Mouse (Mus musculus): ENCODE results near the gene Rbm14.

Gene Rbm14

DNA sequence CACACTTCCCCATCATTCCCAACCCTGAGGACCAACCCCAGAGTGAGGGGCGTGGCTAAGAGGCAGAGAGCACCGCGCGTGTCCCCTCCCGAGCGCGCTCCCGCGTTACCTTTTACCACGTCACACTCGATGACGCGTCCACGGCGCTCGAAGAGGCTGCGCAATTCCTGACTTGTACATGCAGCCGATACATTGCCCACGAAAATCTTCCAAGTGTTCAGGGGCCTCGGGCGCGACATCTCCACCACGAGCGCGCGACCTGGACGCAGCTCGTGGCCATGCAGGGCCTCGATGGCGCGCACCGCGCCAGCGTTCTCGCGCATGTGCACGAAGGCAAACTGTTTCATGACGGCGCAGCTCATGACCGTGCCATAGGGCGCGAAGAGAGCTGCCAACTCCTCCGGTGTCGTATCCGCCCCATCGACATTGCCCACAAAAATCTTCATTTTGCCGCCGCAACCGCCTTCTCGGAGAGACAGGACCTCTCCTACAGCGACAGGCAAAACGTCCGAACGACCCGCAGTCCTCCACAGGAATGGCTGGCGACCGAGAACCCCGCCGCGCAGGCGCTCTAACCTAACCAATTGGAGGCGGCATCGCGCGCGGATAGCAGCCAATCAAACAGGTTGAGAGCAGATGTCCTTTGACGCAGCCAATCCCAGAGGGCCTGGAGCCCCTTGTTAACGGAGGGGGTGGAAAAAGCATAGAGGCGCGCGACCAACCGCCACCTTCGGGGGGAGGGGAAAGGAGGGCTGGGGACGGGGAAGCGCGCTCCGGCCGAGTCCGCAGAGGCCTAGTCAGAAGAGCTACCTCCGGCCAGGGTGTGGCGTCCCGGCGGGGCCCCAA, at the start of gene Rbm14, which contains the start of gene Gm21992:
Gene Rbm14, minus strand, starts transcription at position 572 of the 846 bp plus-strand sequence.
Gene Gm21992, minus strand, starts transcription at position 550 of the 846 bp plus-strand sequence.
- DNase-seq: peak; percentile 99

DNA sequence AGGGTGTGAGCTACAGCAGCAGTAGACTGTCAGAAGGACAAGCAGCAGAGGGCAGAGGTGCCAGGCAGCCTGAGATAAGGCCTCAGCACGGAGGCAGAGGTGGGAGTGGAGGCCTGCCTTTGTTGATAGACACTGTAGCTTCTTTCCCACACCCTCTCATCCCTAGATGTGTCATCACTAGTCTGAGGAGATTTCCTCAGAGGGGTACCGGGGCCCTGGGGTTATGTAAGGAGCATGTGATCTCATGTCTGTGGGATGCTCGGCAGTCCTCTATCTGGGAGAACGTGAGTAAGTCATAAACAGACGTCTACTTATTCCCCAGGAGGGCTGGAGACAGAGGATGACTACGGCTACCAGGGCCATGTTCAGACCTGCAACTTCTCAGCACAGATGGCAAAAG, 47.6 kb upstream of the Rbm14 start:
- peak; percentile 62 for DNase-seq

DNA sequence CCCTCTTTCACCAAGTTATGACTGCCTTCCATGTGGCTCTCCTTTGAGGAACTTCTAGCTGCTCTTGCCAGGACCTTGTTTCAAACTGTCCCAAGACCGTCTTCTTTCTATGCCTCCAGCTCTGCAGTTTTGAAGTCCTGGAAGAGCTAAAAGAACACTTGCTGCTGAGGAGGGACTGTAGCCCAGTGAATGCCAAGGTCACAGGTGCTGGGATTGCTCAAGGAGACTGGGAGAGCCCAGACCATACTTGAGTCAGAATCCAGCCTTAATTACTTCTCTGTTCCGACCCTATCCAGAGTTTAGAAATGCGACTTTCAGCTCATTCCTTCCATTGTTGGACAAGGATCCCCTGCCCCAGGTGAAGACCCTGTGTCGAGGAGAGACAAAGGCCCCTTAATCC, 44.5 kb upstream of the Rbm14 start:
- no peak for DNase-seq

GRCm38 (mm10) chr19:4855470-4855820, 44.0 kb upstream of the Rbm14 start:
- DNase-seq: no peak

GRCm38 (mm10) chr19:4854552-4855469, 43.4 kb upstream of the Rbm14 start, which contains the start of gene Ctsf:
Gene Ctsf (plus strand): TSS chr19:4855130.
- peak; percentile 92 for DNase-seq

DNA sequence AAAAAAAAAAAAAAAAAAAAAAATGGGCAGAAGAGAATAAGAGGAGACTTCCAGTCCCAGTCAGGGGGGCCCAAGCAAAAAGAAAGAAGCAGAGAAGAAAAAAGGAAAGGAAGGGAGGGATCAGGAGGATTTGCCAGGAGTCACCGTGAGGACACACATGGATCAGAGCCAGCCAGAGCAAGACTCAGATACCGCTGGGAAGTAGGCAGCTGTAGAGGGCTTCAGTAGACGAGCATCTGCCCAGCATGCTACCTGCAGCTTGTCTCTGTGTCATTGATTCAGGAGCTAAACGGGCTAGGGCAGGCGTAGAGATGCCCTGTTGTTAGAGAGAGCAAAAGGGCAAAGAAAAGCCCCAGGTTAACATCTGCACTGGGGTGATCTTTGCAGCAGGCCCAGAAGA, 38.8 kb upstream of the Rbm14 start:
- no peak for DNase-seq

- no peak for DNase-seq
Measured at GRCm38 (mm10) chr19:4849800-4850199, 38.4 kb upstream of the Rbm14 start.

- no peak for DNase-seq
Measured at GRCm38 (mm10) chr19:4847490-4847889, 36.1 kb upstream of the Rbm14 start.

DNA sequence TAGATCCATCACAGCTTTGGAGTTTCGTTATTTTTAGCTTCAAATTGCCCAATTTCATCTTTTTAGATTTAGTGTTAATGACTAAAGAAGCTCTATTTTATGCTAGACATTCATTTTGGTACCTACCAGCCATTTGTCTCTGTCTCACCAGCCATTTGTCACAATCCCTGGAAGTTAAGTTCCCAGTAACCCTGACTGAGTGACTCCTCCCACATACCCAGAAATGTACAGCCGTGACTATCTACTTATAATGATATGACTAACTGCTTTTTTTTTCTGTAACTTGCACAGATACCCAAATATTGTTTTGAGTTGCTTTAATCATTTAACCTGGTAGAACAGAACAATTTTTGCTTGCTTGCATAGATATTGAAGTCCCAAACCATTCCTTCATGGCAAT, 34.4 kb upstream of the Rbm14 start:
- no peak for DNase-seq

DNA sequence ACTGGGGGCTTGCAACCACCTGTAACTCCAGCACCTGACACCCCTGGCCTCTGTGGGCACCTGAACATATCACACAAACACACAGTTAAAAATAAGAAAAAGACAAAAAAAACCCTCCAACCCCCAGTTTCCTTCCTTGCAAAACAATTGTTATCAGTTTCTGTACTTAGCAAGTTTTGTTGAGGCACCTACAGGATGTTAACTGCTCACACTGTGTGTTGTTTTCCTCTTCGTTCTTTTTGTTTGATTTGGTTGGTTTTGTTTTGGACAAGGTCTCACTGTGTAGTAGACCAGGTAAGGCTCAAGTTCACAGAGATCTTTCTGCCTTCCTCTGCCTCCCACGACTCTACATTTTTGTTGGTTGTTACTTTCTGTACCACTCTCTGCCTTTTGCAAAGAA, 31.2 kb upstream of the Rbm14 start:
- no peak for DNase-seq

GRCm38 (mm10) chr19:4840848-4841247, 29.4 kb upstream of the Rbm14 start:
- DNase-seq: no peak

DNA sequence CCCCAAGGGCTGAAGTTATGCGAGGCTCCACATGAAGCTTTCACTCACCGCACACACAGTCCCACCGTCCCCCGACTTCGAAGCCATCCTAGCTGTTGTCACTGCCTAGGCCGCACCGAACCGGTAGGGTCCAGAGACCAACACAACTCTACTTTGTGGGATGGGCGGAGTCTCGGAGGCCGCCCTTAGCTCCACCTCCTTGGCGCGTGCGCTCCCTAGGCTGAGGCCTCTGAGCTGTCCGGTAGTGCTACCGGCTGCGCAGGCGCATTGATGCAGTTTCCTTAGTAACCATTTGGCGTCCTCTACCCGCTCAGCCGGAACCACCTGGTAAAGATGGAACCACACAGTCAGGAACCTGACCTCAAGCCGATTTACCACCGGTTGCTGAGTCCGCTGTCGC, 27.7 kb upstream of the Rbm14 start, which contains the start of the genes Ccs and Ccdc87:
Gene Ccs, minus strand, starts transcription at position 184 of the 400 bp plus-strand sequence.
Gene Ccdc87, plus strand, starts transcription at position 218 of the 400 bp plus-strand sequence.
- peak; percentile 97 for DNase-seq

- no peak for DNase-seq
Measured at GRCm38 (mm10) chr19:4838526-4839140, 27.2 kb upstream of the Rbm14 start.

DNA sequence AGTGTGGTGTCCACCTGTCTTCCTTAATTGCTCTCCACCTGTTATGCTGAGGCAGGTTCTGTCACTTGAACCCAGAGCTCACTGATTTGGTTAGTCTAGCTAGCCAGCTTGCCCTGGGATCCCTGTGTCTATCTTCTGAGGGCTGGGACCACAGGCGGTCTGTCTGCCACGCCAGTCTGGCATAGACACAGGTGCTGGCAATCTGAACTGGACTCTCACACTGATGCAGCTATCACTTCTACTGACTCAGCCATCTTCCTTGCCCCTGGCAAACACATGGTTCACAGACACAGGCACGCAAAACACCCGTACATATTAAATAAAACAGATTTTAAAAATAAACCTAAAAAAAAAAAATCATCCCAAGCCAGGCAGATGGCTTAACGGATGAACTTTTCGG, 25.6 kb upstream of the Rbm14 start:
- no peak for DNase-seq

DNA sequence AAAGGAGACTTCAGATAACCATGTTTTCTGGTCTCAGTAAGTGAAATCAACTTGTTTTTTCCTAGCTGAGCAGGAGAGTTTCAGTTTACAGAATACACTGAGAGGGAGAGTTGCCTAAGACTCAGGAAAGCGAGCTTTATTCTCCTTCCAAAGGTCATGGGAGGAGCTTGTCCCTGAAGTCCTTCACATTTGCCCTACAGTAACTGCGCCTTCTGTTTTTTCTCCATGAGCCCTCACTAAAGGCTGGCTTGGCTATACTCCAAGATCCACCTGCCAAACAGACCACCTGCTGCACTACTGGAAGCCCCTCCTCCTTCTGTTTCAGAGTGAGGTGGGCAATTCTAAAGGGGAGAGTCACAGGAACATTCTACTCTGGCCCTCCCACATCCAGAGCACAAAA, 24.7 kb upstream of the Rbm14 start:
- DNase-seq: no peak

DNA sequence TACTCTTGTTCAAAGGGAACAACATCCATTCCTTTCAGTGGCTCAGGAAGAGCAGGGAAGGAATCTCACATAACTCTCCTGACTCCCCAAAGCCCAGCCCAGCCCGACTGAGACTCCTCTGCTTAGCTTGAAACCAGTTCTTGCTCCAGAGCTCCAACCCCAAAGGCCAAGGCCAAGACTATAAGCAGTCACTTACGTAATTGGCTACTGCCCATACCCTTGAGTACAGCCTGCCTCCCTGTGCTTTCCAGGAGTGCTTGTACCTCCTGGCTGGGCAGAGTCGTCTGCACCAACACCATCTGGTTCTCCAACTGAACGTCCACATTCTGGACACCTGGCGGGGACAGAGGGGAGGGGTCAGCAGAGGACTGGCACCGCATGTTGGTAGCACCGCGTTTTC, 22.5 kb upstream of the Rbm14 start:
- no peak for DNase-seq

GRCm38 (mm10) chr19:4829156-4829555, 17.7 kb upstream of the Rbm14 start:
- DNase-seq: peak; percentile 25

- no peak for DNase-seq
Measured at GRCm38 (mm10) chr19:4828444-4829114, 17.1 kb upstream of the Rbm14 start.

DNA sequence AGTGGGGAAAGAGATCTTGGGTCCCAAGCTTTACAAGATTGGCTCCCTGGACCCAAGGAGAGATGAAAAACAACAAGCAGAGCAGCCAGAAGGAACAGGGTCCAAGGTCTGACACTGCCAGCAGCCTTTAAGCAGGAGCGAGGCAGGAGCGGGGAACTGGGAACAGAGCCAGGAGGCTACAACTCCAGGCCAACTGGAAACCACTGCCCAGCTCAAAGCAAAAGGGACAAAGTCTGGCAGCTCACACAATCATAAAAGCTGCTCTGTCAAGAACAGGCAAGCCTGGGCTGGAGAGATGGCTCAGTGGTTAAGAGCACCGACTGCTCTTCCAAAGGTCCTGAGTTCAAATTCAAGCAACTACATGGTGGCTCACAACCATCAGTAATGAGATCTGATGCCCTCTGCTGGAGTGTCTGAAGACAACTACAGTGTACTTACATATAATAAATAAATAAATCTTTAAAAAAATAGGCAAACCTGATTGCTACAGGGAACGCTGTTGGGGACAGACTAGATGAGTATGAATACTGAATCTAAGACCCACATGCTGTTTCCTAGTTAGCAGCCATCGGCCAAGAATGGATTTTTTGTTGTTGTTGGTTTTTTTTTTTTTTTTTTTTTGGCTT, 9.4 kb upstream of the Rbm14 start:
- peak; percentile 66 for DNase-seq

DNA sequence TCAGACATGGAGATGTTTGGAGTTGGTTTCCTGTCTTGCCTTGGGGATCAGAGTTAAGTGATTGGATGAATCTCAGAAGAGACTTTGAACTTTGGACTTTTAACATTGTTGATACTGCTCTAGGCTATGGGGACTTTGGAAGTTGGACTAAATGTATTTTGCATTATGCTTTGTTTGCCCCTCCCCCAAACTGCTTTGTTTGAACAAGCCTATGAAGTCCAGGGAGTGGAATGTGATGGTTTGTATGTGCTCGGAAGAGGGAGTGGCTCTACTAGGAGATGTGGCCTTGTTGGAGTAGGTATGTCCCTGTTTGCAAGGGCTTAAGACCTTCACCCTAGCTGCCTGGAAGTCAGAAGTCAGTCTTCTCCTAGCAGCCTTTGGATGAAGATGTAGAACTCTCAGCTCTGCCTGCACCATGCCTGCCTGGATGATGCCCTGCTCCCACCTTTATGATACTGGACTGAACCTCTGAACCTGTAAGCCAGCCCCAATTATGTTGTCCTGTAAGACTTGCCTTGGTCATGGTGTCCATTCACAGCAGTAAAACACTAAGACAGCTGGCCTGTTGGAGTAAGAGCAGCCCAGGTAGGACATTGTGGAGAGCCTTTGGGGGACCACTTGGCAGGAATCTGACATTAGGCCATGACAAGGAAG, 5.9 kb upstream of the Rbm14 start:
- DNase-seq: no peak

GRCm38 (mm10) chr19:4813015-4813414, 1.6 kb upstream of the Rbm14 start:
- DNase-seq: no peak

Measured in right cerebral cortex, adult 18-20 months (tissue).